Mouse (Mus musculus) stomach, postnatal 0 days (tissue): ENCODE results near the gene Fam167b. TPM values are rescaled to one million over a fixed set of nuclear protein-coding genes. Genes with fewer than 3 reads are reported as not detected.
A peak's percentile ranks its signal among the peaks of the same experiment; 100 is the strongest.

Source experiments
- ATAC-seq: fragments of 200-750 bp; cut with Nextera tagmentation; 2 replicates; pipeline ENCODE4 v1.8.0; 2017; ENCODE audit not compliant: low FRiP score, low TSS enrichment
- DNase-seq: peaks from one replicate; pipeline ENCODE4 v3.0.0-alpha.2; 2016; ENCODE audit warnings: low spot score
- H3K27ac ChIP-seq: fragments of 300-500 bp; sonication (generic); replicated peaks from 2 replicates; pipeline ENCODE4 v1.5.1; 2014; ENCODE audit warnings: mild to moderate bottlenecking, control low read depth
- H3K27me3 ChIP-seq: fragments of 300-500 bp; sonication (generic); 2 replicates; pipeline ENCODE4 v1.6.1; 2014; ENCODE audit warnings: low read length; ENCODE audit not compliant: control insufficient read depth, insufficient read depth
- H3K36me3 ChIP-seq: fragments of 300-500 bp; sonication (generic); 2 replicates; pipeline ENCODE4 v1.6.1; 2014; ENCODE audit warnings: low read length, mixed read lengths; ENCODE audit not compliant: control insufficient read depth, insufficient read depth
- H3K4me1 ChIP-seq: fragments of 300-500 bp; sonication (generic); replicated peaks from 2 replicates; pipeline ENCODE4 v1.6.1; 2014; ENCODE audit warnings: antibody characterized with exemption; ENCODE audit not compliant: control insufficient read depth, insufficient read depth
- H3K4me2 ChIP-seq: fragments of 300-500 bp; sonication (generic); replicated peaks from 2 replicates; pipeline ENCODE4 v1.6.1; 2014; ENCODE audit warnings: low read depth, mild to moderate bottlenecking, control low read depth, moderate library complexity
- H3K4me3 ChIP-seq: fragments of 300-500 bp; sonication (generic); 2 replicates; pipeline ENCODE4 v1.5.1; 2014; ENCODE audit warnings: low read depth, low read length, control low read depth
- H3K9ac ChIP-seq: fragments of 300-500 bp; sonication (generic); 2 replicates; pipeline ENCODE4 v1.6.1; 2014; ENCODE audit warnings: mild to moderate bottlenecking, low read length, control low read depth, mixed read lengths
- H3K9me3 ChIP-seq: fragments of 300-500 bp; sonication (generic); 2 replicates; pipeline ENCODE4 v1.6.1; 2016; ENCODE audit warnings: low read length; ENCODE audit not compliant: control insufficient read depth
- CTCF ChIP-seq: IDR thresholded peaks from 2 replicates; pipeline ENCODE4 v1.5.1; 2016; ENCODE audit warnings: antibody characterized with exemption, low read depth, mild to moderate bottlenecking, moderate library complexity
- EP300 ChIP-seq: optimal IDR thresholded peaks from 2 replicates; pipeline ENCODE3; 2016; ENCODE audit warnings: antibody characterized with exemption
- WGBS: fragments of 180-500 bp; shearing (Covaris S2); extraction: QIAGEN DNeasy Blood & Tissue Kit; methylation state at CpG from one replicate; pipeline ENCODE4 v1.1.7; 2014; 5-methylcytosine and 5-hydroxymethylcytosine counted together
- polyA plus RNA-seq: library from polyadenylated mRNA; unstranded; fragments of >200 nt; fragmentation: Nextera tagmentation; extraction: Ambion mirVana; gene quantifications from 2 replicates; pipeline ENCODE4 v1.2.1, GENCODE M21; 2015

Fam167b gene
- polyA plus RNA-seq: 1.2 and 1.9 TPM in 2 replicates

- H3K36me3 ChIP-seq: no peaks in the 10 kb centered on the region
- ATAC-seq: no peak
- H3K4me1 ChIP-seq: no peaks in the 10 kb centered on the region
- H3K9ac ChIP-seq: no peak within 1 kb of the TSS
- no peak within 1 kb of the TSS for H3K27ac ChIP-seq
- no peaks in the 10 kb centered on the region for H3K27me3 ChIP-seq
- 79% methylated on average over 5 of the region's 5 CpGs for whole genome bisulfite sequencing
- no peak for TF ChIP-seq CTCF
- no peak for TF ChIP-seq EP300
- H3K4me3 ChIP-seq: no peak within 1 kb of the TSS
- H3K4me2 ChIP-seq: no peak within 1 kb of the TSS
- no peaks in the 10 kb centered on the region for H3K9me3 ChIP-seq
- DNase-seq: no peak
These were observed at the start of gene Fam167b for GRCm38 (mm10) chr4:129578466-129578865. Fam167b (minus strand) TSS chr4:129578549.

DNA sequence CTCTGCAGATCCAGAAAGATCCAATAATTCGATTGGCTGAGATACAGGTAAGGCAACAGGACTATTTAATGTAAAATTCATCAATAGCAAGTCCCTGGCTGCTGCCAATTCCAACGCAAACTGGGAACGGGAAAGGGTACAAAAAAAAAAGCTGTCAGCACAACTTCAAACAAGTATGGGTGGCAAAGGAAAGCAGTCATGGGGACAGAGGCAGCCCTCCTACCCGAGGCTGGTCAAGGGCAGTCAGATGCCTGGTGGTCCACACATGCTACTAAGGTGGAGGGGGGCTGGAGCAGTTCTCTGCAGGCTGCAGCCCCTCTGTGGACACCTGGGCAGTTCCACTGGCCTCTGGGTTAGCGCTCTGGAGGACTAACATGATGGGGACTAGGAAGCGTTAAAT is 47.7 kb upstream of the Fam167b start:
- H3K4me3 ChIP-seq: no peak overlapping the region
- WGBS: 74% methylated on average over 6 of the region's 6 CpGs
- no peak for ATAC-seq

GRCm38 (mm10) chr4:129625496-129625895 is 47.1 kb upstream of the Fam167b start:
- Histone ChIP-seq H3K27ac (peak overlapping the region; percentile 92), H3K4me1 (peaks cover 7% of the 10 kb centered on the region; the same call in 1 of the 2 replicates)
- WGBS: 38% methylated on average over 4 of the region's 4 CpGs

More for the DNA sequence above, 47.7 kb upstream of the Fam167b start:
- Histone ChIP-seq H3K27ac (no peak overlapping the region), H3K4me2 (no peak overlapping the region), H3K27me3 (no peaks in the 10 kb centered on the region), H3K36me3 (peaks cover 31% of the 10 kb centered on the region), H3K9me3 (no peaks in the 10 kb centered on the region), H3K4me1 (peaks cover 7% of the 10 kb centered on the region; the same call in 1 of the 2 replicates), H3K9ac (no peak overlapping the region)
- no peak for TF ChIP-seq EP300
- no peak for TF ChIP-seq CTCF
- no peak for DNase-seq

GRCm38 (mm10) chr4:129625029-129625370 is 46.7 kb upstream of the Fam167b start:
- Histone ChIP-seq H3K9me3 (no peaks in the 10 kb centered on the region), H3K4me3 (peak overlapping the region; percentile 62), H3K4me2 (peak overlapping the region; percentile 81), H3K9ac (peak overlapping the region; percentile 2), H3K36me3 (peaks cover 23% of the 10 kb centered on the region), H3K27me3 (no peaks in the 10 kb centered on the region), H3K27ac (peak overlapping the region; percentile 92), H3K4me1 (peaks cover 7% of the 10 kb centered on the region; the same call in 1 of the 2 replicates)
- no peak for TF ChIP-seq EP300
- TF ChIP-seq CTCF: no peak
- ATAC-seq (peak; percentile 4; the same call in 1 of the 2 replicates), DNase-seq (no peak)
- WGBS: 6% methylated on average over 6 of the region's 6 CpGs

More at GRCm38 (mm10) chr4:129625496-129625895, 47.1 kb upstream of the Fam167b start:
- DNase-seq (no peak), ATAC-seq (no peak)
- H3K4me3 ChIP-seq: no peak overlapping the region
- peaks cover 26% of the 10 kb centered on the region for H3K36me3 ChIP-seq
- no peaks in the 10 kb centered on the region for H3K27me3 ChIP-seq
- H3K9me3 ChIP-seq: no peaks in the 10 kb centered on the region
- H3K4me2 ChIP-seq: peak overlapping the region; percentile 81; the same call in 1 of the 2 replicates
- peak overlapping the region; percentile 2; the same call in 1 of the 2 replicates for H3K9ac ChIP-seq
- no peak for TF ChIP-seq CTCF
- TF ChIP-seq EP300: no peak

DNA sequence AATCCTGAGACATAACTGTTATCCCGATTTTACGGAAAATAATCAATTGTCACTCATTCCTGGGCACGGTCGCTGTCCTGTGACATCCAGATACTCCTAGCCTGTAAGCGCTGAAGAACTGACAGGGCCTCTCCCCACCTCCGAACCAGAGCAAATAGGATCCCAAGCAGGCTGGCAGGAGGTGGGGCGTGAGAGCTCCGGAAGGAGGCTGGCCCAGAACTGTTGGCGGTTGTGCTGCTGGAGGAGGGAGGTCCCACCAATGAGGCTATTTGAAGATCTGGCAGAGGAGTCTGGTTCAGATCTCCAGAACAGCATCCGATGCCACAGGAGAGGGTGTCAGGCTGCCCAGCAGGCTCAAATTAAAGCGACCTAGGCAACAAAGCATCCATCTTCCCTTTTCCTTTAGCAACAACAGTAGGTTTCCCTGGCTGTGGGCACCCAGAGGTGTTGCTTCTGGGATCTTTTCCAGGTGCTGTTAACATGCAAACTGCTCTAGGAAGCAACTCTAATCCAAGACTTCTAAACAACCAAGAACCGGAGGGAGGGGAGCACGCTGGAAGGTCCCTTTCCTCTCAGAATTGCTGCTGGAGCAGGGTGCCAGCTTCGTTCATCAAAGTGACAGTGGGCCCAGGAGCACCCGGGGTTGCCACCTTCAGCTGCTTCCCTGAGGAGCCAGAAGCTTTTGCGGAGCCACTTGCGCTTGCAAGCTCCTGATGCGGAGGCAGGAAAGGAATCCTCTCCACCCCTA is 46.1 kb upstream of the Fam167b start:
- peak overlapping the region; percentile 66 for H3K9ac ChIP-seq
- H3K27me3 ChIP-seq: no peaks in the 10 kb centered on the region
- no peaks in the 10 kb centered on the region for H3K9me3 ChIP-seq
- peaks cover 7% of the 10 kb centered on the region; the same call in 1 of the 2 replicates for H3K4me1 ChIP-seq
- under 1% methylated on average over 18 of the region's 18 CpGs for whole genome bisulfite sequencing
- ATAC-seq: peak; percentile 85
- peak overlapping the region; percentile 62 for H3K4me3 ChIP-seq
- peak overlapping the region; percentile 81 for H3K4me2 ChIP-seq
- TF ChIP-seq CTCF: no peak
- no peak for TF ChIP-seq EP300
- peak overlapping the region; percentile 92 for H3K27ac ChIP-seq
- peaks cover 22% of the 10 kb centered on the region for H3K36me3 ChIP-seq
- DNase-seq: peak; percentile 87

GRCm38 (mm10) chr4:129623681-129624091 is 45.3 kb upstream of the Fam167b start, which contains the start of gene Ccdc28b:
Ccdc28b (minus strand) TSS chr4:129623947.
- Histone ChIP-seq H3K4me2 (peak within 1 kb of the TSS; percentile 81), H3K27me3 (no peaks in the 10 kb centered on the region), H3K9ac (peak within 1 kb of the TSS; percentile 66), H3K4me3 (peak within 1 kb of the TSS; percentile 62), H3K27ac (peak within 1 kb of the TSS; percentile 92), H3K36me3 (peaks cover 14% of the 10 kb centered on the region), H3K9me3 (no peaks in the 10 kb centered on the region), H3K4me1 (peaks cover 7% of the 10 kb centered on the region; the same call in 1 of the 2 replicates)
- ATAC-seq (no peak), DNase-seq (peak; percentile 45)
- TF ChIP-seq CTCF (no peak), EP300 (no peak)
- under 1% methylated on average over 10 of the region's 10 CpGs for WGBS
